Mouse (Mus musculus): ENCODE data around the gene Dkk2. TPM values are rescaled to one million over a fixed set of nuclear protein-coding genes. Genes with fewer than 3 reads are reported as not detected.
"Not testable (repeated sequence)": the region's sequence is repeated elsewhere in the genome, so short reads cannot be mapped to it uniquely, and the experiment has no call there.

Dkk2 gene
- 1.8 TPM in 2 replicates for polyA plus RNA-seq (2015; fragmentation: Nextera tagmentation; extraction: Ambion mirVana)

DNA sequence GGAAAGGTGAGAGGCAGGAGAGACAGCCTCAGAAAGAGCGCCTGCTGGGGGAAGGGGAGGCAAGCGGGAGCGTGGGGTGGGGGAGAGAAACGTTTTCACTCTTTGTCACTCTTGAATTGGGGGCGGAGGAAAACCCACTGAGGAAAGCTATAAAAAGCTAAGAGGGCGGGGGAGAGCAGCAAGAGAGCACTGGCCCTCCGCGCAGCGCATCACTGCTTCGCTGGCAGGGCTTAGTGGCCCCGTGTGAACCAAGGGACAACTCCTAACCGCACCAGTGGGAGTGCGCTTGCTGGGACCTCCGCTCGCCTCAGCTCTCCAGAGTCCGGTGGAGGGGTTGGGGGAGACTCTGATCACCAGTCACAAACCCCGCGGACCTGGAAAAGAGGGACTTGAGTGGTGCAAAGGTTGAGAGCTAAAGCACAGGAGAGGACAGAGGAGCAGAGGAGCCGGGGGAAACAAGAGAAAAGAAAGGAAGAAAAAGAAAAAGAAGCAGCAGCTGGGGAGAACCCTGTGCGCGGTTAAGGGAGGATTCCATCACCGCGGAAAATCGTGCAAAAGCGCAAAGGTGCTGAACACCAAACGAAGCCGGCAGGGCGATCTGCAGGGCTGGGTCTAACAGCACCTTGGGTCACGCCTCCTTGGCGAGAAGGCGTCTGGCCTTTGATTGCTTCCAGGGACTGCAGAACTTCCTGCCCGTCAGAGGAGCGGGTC lies at the start of gene Dkk2:
Gene Dkk2 (plus strand): TSS at position 181 of the 711 bp plus-strand sequence.
- no peak for ATAC-seq (replicated peaks; ENCODE audit: extremely low read depth, insufficient read depth, low FRiP score)
- H3K27ac ChIP-seq (ENCODE audit: low read length), result no peak within 1 kb of the TSS
- under 1% methylated on average over 33 of the region's 33 CpGs for WGBS

DNA sequence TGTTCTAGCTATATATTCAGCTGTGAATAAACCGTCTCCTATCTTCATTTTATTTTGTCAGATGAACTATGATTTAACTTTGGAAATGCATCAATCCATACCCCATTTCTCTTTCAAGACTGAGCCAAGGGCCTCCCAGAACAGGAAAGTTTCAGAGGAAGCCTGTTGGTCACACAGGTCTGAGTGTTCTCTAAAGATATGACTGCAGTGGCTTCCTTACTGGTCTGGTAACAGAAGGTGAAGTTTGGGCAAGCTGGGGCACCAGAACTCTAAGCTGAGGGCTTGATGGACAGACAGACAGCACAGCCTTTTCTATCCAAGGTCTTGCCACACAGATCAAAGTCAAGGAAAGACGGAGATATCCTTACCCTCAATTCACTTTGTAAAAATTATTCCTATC lies 48.4 kb upstream of the Dkk2 start:
- no peak overlapping the region for H3K9ac ChIP-seq (ENCODE audit: low read length)
- no peak overlapping the region for H3K27ac ChIP-seq (ENCODE audit: low read length)
- WGBS, result 81% methylated on average over 2 of the region's 2 CpGs
- H3K27me3 ChIP-seq (ENCODE audit: control insufficient read depth, insufficient read depth, low read length), result no peaks in the 10 kb centered on the region
- H3K4me3 ChIP-seq (ENCODE audit: low read length), result no peak overlapping the region
- H3K36me3 ChIP-seq (ENCODE audit: control insufficient read depth, insufficient read depth), result no peaks in the 10 kb centered on the region
- no peak overlapping the region for H3K4me2 ChIP-seq (ENCODE audit: low read depth, low read length)
- no peaks in the 10 kb centered on the region for H3K9me3 ChIP-seq (replicated peaks; ENCODE audit: control insufficient read depth, low read length)
- peaks cover 3% of the 10 kb centered on the region; the same call in 1 of the 2 replicates for H3K4me1 ChIP-seq (ENCODE audit: control insufficient read depth, insufficient read depth, low read length)
- no peak for ATAC-seq (replicated peaks; ENCODE audit: extremely low read depth, insufficient read depth, low FRiP score)

More for the DNA sequence above, at the start of gene Dkk2:
- Histone ChIP-seq H3K27me3 (ENCODE audit: control insufficient read depth, insufficient read depth, low read length) (peaks cover 22% of the 10 kb centered on the region), H3K4me2 (ENCODE audit: low read depth, low read length) (peak within 1 kb of the TSS; percentile 79), H3K4me3 (ENCODE audit: low read length) (peak within 1 kb of the TSS; percentile 49), H3K9ac (ENCODE audit: low read length) (peak within 1 kb of the TSS; percentile 42), H3K36me3 (ENCODE audit: control insufficient read depth, insufficient read depth) (no peaks in the 10 kb centered on the region), H3K4me1 (ENCODE audit: control insufficient read depth, insufficient read depth, low read length) (peaks cover 14% of the 10 kb centered on the region), H3K9me3 (replicated peaks; ENCODE audit: control insufficient read depth, low read length) (no peaks in the 10 kb centered on the region)

DNA sequence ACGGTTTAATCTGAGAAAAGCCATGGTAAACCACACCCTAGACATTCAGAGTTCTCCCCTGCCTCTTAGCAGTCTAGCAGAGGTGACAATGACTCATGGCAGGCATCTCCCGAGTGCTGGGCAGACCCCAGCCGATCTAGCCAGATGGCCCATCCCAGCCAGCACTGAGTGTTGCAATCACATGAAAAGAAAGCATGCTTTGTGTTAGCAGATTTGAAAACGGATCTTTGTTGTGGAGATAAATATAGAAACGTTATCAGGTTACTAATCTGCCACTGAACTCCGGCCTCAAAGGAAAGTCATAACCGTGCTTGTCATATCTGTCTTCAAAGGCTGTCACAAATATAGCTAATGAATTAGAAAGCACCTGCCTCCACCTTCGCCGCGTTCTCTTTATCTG lies 47.4 kb upstream of the Dkk2 start:
- ATAC-seq (replicated peaks; ENCODE audit: extremely low read depth, insufficient read depth, low FRiP score), result no peak
- peaks cover 3% of the 10 kb centered on the region; the same call in 1 of the 2 replicates for H3K4me1 ChIP-seq (ENCODE audit: control insufficient read depth, insufficient read depth, low read length)
- no peak overlapping the region for H3K27ac ChIP-seq (ENCODE audit: low read length)
- H3K4me2 ChIP-seq (ENCODE audit: low read depth, low read length), result peak overlapping the region; percentile 46
- no peak overlapping the region for H3K4me3 ChIP-seq (ENCODE audit: low read length)
- H3K9ac ChIP-seq (ENCODE audit: low read length), result no peak overlapping the region
- H3K27me3 ChIP-seq (ENCODE audit: control insufficient read depth, insufficient read depth, low read length), result no peaks in the 10 kb centered on the region
- no peaks in the 10 kb centered on the region for H3K9me3 ChIP-seq (replicated peaks; ENCODE audit: control insufficient read depth, low read length)
- WGBS, result 34% methylated on average over 10 of the region's 10 CpGs
- H3K36me3 ChIP-seq (ENCODE audit: control insufficient read depth, insufficient read depth), result no peaks in the 10 kb centered on the region

DNA sequence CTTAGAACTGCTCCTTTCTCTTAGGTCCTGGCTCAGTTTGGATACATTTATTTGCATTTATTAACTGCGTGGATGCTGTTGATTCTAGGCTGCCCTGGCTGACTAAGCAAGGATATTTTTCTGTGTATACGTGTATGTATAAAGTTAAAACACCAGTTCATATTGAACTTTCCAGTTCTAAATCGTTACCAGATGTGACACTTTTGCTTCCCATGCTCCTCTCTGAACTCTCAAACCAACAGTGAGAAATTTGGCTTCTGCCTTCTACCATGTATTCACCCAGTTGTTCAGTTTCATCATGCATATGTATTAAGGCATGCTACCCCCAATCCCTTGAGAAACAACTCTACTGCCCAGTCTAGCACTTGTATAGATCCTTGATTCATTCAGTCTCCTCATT lies 45.0 kb upstream of the Dkk2 start:
- no peaks in the 10 kb centered on the region for H3K27me3 ChIP-seq (ENCODE audit: control insufficient read depth, insufficient read depth, low read length)
- H3K4me3 ChIP-seq (ENCODE audit: low read length), result no peak overlapping the region
- no peak for ATAC-seq (replicated peaks; ENCODE audit: extremely low read depth, insufficient read depth, low FRiP score)
- 67% methylated on average over 3 of the region's 3 CpGs for WGBS
- H3K4me1 ChIP-seq (ENCODE audit: control insufficient read depth, insufficient read depth, low read length), result peaks cover 3% of the 10 kb centered on the region; the same call in 1 of the 2 replicates
- no peaks in the 10 kb centered on the region for H3K9me3 ChIP-seq (replicated peaks; ENCODE audit: control insufficient read depth, low read length)
- no peak overlapping the region for H3K27ac ChIP-seq (ENCODE audit: low read length)
- H3K4me2 ChIP-seq (ENCODE audit: low read depth, low read length), result no peak overlapping the region
- H3K36me3 ChIP-seq (ENCODE audit: control insufficient read depth, insufficient read depth), result no peaks in the 10 kb centered on the region
- no peak overlapping the region for H3K9ac ChIP-seq (ENCODE audit: low read length)

DNA sequence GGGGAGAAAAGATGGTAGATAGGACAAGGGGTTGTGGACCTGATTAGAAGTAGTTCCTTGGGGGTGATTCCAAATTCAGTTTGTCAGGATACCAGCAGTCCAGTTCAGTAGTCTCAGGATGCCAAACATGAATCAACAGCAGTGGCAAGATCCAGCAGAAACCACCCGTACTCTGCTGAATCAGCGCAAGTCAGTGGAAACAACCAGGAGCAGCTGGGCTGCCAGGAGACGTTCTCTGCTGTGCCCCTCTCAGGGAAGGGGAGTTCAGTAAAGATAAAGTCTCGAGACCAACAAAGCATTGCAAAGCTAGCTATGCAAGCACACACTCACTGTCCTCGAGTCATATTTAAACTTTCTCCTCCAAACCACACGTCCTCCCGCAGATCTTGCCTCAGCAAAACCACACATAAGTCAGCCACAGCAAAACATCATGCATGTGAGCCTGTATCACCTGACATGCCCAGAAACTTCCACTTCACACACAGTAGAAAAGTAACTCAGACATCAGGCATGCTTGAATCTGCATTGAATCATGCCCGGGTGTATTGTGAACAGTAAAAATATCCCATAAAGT lies 34.1 kb upstream of the Dkk2 start:
- no peak for ATAC-seq (replicated peaks; ENCODE audit: extremely low read depth, insufficient read depth, low FRiP score)
- H3K4me1 ChIP-seq (ENCODE audit: control insufficient read depth, insufficient read depth, low read length), result no peaks in the 10 kb centered on the region
- WGBS, result 76% methylated on average over 8 of the region's 8 CpGs
- H3K9me3 ChIP-seq (replicated peaks; ENCODE audit: control insufficient read depth, low read length), result 0 out of 2 replicates have a peak, but pooled peaks cover 2% of the 10 kb centered on the region
- no peak overlapping the region for H3K27ac ChIP-seq (ENCODE audit: low read length)
- no peak overlapping the region for H3K4me3 ChIP-seq (ENCODE audit: low read length)
- no peaks in the 10 kb centered on the region for H3K36me3 ChIP-seq (ENCODE audit: control insufficient read depth, insufficient read depth)
- no peak overlapping the region for H3K9ac ChIP-seq (ENCODE audit: low read length)
- H3K27me3 ChIP-seq (ENCODE audit: control insufficient read depth, insufficient read depth, low read length), result no peaks in the 10 kb centered on the region
- no peak overlapping the region for H3K4me2 ChIP-seq (ENCODE audit: low read depth, low read length)

DNA sequence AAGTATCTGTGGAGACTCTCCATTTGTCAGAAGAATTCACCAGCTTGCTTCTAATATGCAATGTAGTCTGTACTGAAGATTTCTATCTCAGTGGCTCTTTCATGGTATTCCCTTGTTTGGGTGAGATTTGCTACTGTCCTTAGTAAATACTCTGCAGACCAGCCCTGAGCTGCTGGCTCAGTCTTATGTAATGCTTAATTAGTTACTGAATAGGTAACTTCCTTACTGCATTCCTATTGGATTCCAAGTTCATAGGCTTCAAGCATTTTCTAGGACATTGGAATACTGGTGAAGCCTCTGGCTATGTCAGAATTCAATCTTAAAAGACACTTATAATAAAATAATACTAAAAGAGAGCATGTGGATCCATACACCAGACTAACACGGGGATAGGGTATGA lies 22.3 kb upstream of the Dkk2 start:
- 55% methylated on average over 1 of the region's 1 CpGs for WGBS
- H3K4me2 ChIP-seq (ENCODE audit: low read depth, low read length); H3K9me3 ChIP-seq (replicated peaks; ENCODE audit: control insufficient read depth, low read length); H3K27ac ChIP-seq (ENCODE audit: low read length); H3K36me3 ChIP-seq (ENCODE audit: control insufficient read depth, insufficient read depth); H3K27me3 ChIP-seq (ENCODE audit: control insufficient read depth, insufficient read depth, low read length); ATAC-seq (replicated peaks; ENCODE audit: extremely low read depth, insufficient read depth, low FRiP score); H3K4me1 ChIP-seq (ENCODE audit: control insufficient read depth, insufficient read depth, low read length); H3K9ac ChIP-seq (ENCODE audit: low read length); H3K4me3 ChIP-seq (ENCODE audit: low read length): not testable (repeated sequence)

DNA sequence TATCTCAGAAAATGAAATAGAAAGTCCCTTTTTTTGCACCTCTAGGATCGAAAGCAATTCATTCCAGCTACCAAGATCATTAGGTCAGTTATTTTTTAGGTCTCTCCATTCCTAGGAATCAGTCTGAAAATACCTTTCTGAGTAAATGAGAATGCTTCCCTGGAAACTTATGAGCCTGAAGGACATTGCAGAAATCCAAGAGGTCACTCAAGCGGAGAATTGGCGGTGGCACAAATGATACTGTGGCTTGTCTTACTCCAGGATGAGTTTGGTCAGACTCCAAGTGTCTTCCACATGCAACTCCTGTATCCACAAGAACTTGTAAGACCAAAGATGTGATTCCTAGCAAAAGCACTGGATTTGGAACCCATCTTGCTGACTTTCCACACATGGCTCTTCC lies 21.7 kb upstream of the Dkk2 start:
- ATAC-seq (replicated peaks; ENCODE audit: extremely low read depth, insufficient read depth, low FRiP score), result no peak
- WGBS, result 89% methylated on average over 3 of the region's 3 CpGs

DNA sequence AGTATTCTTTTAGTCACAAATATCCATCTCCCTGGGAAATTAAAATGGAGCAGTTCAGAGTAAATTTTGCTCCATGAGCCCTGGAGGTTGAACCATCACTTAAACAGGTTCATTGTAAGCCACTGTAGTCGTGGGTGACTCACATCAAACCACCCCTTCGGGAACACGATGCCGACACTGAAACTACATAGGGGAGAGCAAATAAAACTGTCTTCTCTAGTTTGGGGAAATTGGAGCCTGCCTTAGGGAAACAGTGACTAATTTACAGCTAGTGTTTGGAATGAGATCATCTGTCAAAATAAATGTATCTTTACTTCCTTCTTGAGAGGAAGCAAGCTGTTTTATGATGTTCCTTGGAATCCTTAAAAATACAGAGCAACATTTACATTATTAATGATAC lies 21.1 kb upstream of the Dkk2 start:
- H3K27me3 ChIP-seq (ENCODE audit: control insufficient read depth, insufficient read depth, low read length), result no peaks in the 10 kb centered on the region
- no peak for ATAC-seq (replicated peaks; ENCODE audit: extremely low read depth, insufficient read depth, low FRiP score)
- no peak overlapping the region for H3K4me3 ChIP-seq (ENCODE audit: low read length)
- H3K9me3 ChIP-seq (replicated peaks; ENCODE audit: control insufficient read depth, low read length), result no peaks in the 10 kb centered on the region
- H3K4me1 ChIP-seq (ENCODE audit: control insufficient read depth, insufficient read depth, low read length), result no peaks in the 10 kb centered on the region
- no peak overlapping the region for H3K9ac ChIP-seq (ENCODE audit: low read length)
- WGBS, result 70% methylated on average over 4 of the region's 4 CpGs
- no peaks in the 10 kb centered on the region for H3K36me3 ChIP-seq (ENCODE audit: control insufficient read depth, insufficient read depth)
- H3K27ac ChIP-seq (ENCODE audit: low read length), result no peak overlapping the region
- H3K4me2 ChIP-seq (ENCODE audit: low read depth, low read length), result no peak overlapping the region

More for the DNA sequence above, 21.7 kb upstream of the Dkk2 start:
- Histone ChIP-seq H3K27me3 (ENCODE audit: control insufficient read depth, insufficient read depth, low read length) (no peaks in the 10 kb centered on the region), H3K4me3 (ENCODE audit: low read length) (no peak overlapping the region), H3K9me3 (replicated peaks; ENCODE audit: control insufficient read depth, low read length) (no peaks in the 10 kb centered on the region), H3K9ac (ENCODE audit: low read length) (no peak overlapping the region), H3K36me3 (ENCODE audit: control insufficient read depth, insufficient read depth) (no peaks in the 10 kb centered on the region), H3K27ac (ENCODE audit: low read length) (no peak overlapping the region), H3K4me2 (ENCODE audit: low read depth, low read length) (no peak overlapping the region), H3K4me1 (ENCODE audit: control insufficient read depth, insufficient read depth, low read length) (no peaks in the 10 kb centered on the region)

DNA sequence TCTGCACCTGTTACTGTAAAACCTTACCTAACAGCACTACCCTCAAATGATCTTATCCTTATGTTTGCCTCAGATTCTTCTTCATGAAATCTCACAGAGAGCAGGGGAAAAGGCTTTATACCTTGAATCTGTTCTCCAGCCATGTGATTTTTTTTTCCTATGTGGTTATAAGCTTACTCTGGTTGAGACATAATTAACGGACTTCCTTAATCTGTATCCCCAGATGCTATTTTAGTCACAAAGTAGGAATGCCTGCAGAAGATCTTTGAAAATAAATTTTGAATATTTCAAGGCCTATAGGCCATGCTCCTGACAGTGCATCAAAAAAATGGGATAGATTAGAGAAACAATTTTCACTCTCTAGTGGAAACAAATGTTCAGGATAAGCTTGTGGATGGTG lies 20.2 kb upstream of the Dkk2 start:
- WGBS, result 57% methylated on average over 1 of the region's 1 CpGs
- H3K9me3 ChIP-seq (replicated peaks; ENCODE audit: control insufficient read depth, low read length), result no peaks in the 10 kb centered on the region
- H3K27me3 ChIP-seq (ENCODE audit: control insufficient read depth, insufficient read depth, low read length), result no peaks in the 10 kb centered on the region
- H3K4me3 ChIP-seq (ENCODE audit: low read length), result no peak overlapping the region
- no peak for ATAC-seq (replicated peaks; ENCODE audit: extremely low read depth, insufficient read depth, low FRiP score)
- no peak overlapping the region for H3K27ac ChIP-seq (ENCODE audit: low read length)
- no peaks in the 10 kb centered on the region for H3K4me1 ChIP-seq (ENCODE audit: control insufficient read depth, insufficient read depth, low read length)
- no peak overlapping the region for H3K9ac ChIP-seq (ENCODE audit: low read length)
- H3K36me3 ChIP-seq (ENCODE audit: control insufficient read depth, insufficient read depth), result no peaks in the 10 kb centered on the region
- no peak overlapping the region for H3K4me2 ChIP-seq (ENCODE audit: low read depth, low read length)
